Mouse (Mus musculus) megakaryocyte, embryonic 14.5 days (primary cell): ENCODE results near the gene Atp2b4. TPM values are rescaled to one million over a fixed set of nuclear protein-coding genes. Genes with fewer than 3 reads are reported as not detected.
A peak's percentile ranks its signal among the peaks of the same experiment; 100 is the strongest.

ENCODE experiments used
- H3K27me3 ChIP-seq: replicated peaks from 2 replicates; pipeline ENCODE3; 2012; ENCODE audit warnings: inconsistent platforms
- H3K36me3 ChIP-seq: replicated peaks from 2 replicates; pipeline ENCODE3; 2012; ENCODE audit warnings: low read length, inconsistent platforms, mixed read lengths
- H3K4me1 ChIP-seq: 2 replicates; pipeline ENCODE4 v1.6.1; 2012; ENCODE audit warnings: inconsistent platforms
- H3K4me3 ChIP-seq: replicated peaks from 2 replicates; pipeline ENCODE3; 2012; ENCODE audit warnings: moderate library complexity, mild to moderate bottlenecking, inconsistent platforms
- H3K9me3 ChIP-seq: 2 replicates; pipeline ENCODE4 v1.6.1; 2012; ENCODE audit warnings: inconsistent platforms
- FLI1 ChIP-seq: IDR thresholded peaks from 2 replicates; pipeline ENCODE4 v1.6.1; 2012; ENCODE audit warnings: low read length, inconsistent platforms, mixed read lengths
- GATA1 ChIP-seq: IDR thresholded peaks from 3 replicates; pipeline ENCODE4 v1.6.1; 2012; ENCODE audit warnings: mixed read lengths, low read length, inconsistent platforms, borderline replicate concordance
- polyA plus RNA-seq: library from polyadenylated mRNA; stranded (reverse); fragments of >175 nt; gene quantifications from 2 replicates; pipeline ENCODE4 v1.2.3, GENCODE M21; 2012; ENCODE audit warnings: low replicate concordance; ENCODE audit not compliant: insufficient read depth

Atp2b4 gene
- polyA plus RNA-seq, 1 experiment: 3.9 TPM

- Histone ChIP-seq H3K27me3 (no peaks in the 10 kb centered on the region), H3K9me3 (no peaks in the 10 kb centered on the region), H3K4me3 (no peak overlapping the region), H3K36me3 (peaks cover 6% of the 10 kb centered on the region), H3K4me1 (peaks cover 25% of the 10 kb centered on the region)
- TF ChIP-seq FLI1 (no peak), GATA1 (no peak)
These were observed 136.5 kb downstream of the Atp2b4 start for GRCm38 (mm10) chr1:133664203-133664970.

GRCm38 (mm10) chr1:133663427-133663826 lies 137.4 kb downstream of the Atp2b4 start:
- Histone ChIP-seq H3K36me3 (peaks cover 16% of the 10 kb centered on the region), H3K4me3 (no peak overlapping the region), H3K27me3 (no peaks in the 10 kb centered on the region), H3K4me1 (peaks cover 34% of the 10 kb centered on the region), H3K9me3 (no peaks in the 10 kb centered on the region)
- TF ChIP-seq GATA1 (no peak), FLI1 (no peak)

- Histone ChIP-seq H3K4me3 (no peak overlapping the region), H3K4me1 (peaks cover 39% of the 10 kb centered on the region), H3K27me3 (no peaks in the 10 kb centered on the region), H3K9me3 (no peaks in the 10 kb centered on the region), H3K36me3 (peaks cover 20% of the 10 kb centered on the region)
- TF ChIP-seq GATA1: no peak
- no peak for TF ChIP-seq FLI1
These were observed 137.9 kb downstream of the Atp2b4 start for GRCm38 (mm10) chr1:133662941-133663340.

DNA sequence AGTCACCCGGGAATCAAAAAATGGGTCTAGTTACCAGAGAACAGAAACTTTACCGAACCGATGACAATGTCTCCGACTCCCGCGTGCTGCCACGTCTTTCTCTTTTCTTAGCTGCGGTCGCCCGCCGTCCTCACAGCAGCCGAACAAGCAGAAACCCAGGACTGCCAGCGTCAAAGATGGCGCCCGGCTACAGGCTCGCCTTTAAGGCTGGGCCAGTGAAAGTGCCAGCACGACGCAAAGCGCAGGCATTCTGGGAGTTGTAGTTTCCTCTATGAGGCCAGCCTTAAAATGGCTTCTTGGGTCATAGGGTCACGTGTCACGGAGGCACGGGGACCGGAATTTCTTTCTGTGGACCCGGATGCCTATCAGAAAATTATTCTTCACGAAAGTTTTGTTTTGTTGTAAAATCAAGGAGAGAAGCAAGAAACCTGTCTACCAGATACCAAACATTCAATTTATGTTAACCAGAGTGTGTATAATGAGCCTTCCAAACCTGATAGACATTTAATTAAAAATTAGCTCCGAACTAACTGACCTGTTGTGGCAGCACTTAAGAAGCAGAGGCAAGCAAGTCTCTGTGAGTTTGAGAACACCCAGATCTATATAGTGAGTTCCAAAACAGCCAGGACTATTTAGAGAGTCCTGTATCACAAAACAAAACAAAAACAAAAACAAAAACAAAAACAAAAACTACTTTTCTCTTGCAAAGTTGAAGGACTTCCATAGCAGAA lies 139.5 kb downstream of the Atp2b4 start, which contains the start of gene Gm38394:
Gene Gm38394 (minus strand): TSS at position 116 of the 731 bp plus-strand sequence.
- Histone ChIP-seq H3K27me3 (no peaks in the 10 kb centered on the region), H3K9me3 (no peaks in the 10 kb centered on the region), H3K36me3 (peaks cover 36% of the 10 kb centered on the region), H3K4me1 (peaks cover 55% of the 10 kb centered on the region), H3K4me3 (peak within 1 kb of the TSS; percentile 94)
- TF ChIP-seq FLI1 (no peak), GATA1 (no peak)

- Histone ChIP-seq H3K4me1 (peaks cover 59% of the 10 kb centered on the region), H3K27me3 (no peaks in the 10 kb centered on the region), H3K4me3 (peak within 1 kb of the TSS; percentile 94), H3K9me3 (no peaks in the 10 kb centered on the region), H3K36me3 (peaks cover 38% of the 10 kb centered on the region)
- no peak for TF ChIP-seq FLI1
- TF ChIP-seq GATA1: no peak
These were observed 140.2 kb downstream of the Atp2b4 start, which contains the start of gene Zbed6 for GRCm38 (mm10) chr1:133660466-133661202. Gene Zbed6 (minus strand): TSS chr1:133660885.

- no peak for TF ChIP-seq FLI1
- TF ChIP-seq GATA1: no peak
- Histone ChIP-seq H3K27me3 (no peaks in the 10 kb centered on the region), H3K4me3 (no peak overlapping the region), H3K36me3 (peaks cover 48% of the 10 kb centered on the region), H3K9me3 (no peaks in the 10 kb centered on the region), H3K4me1 (peaks cover 64% of the 10 kb centered on the region)
These were observed 142.0 kb downstream of the Atp2b4 start for GRCm38 (mm10) chr1:133658878-133659277.

GRCm38 (mm10) chr1:133656811-133657210 lies 144.0 kb downstream of the Atp2b4 start:
- no peaks in the 10 kb centered on the region for H3K9me3 ChIP-seq
- TF ChIP-seq GATA1: no peak
- TF ChIP-seq FLI1: no peak
- H3K4me1 ChIP-seq: peaks cover 68% of the 10 kb centered on the region
- no peak overlapping the region for H3K4me3 ChIP-seq
- peaks cover 66% of the 10 kb centered on the region for H3K36me3 ChIP-seq
- H3K27me3 ChIP-seq: no peaks in the 10 kb centered on the region

DNA sequence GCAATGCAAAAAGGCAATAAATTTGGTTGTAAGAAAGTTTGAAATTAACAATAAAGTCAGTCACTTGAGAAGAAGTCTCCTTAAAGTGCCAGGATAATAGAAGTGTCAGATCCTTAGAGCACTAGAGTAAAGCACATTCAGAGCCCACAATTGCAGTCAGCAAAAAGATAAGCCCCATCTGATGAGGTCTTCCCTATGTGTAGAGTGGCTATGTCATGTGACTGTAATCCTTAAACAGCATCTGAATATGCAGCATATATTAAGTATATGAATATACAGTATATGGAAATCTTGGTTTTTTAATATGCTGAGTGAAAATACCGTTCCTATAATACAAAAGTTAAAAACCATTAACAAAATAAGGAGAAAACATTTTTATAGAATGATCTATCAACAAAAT lies 147.8 kb downstream of the Atp2b4 start:
- peaks cover 59% of the 10 kb centered on the region for H3K4me1 ChIP-seq

GRCm38 (mm10) chr1:133650288-133651055 lies 150.4 kb downstream of the Atp2b4 start:
- no peak for TF ChIP-seq GATA1
- TF ChIP-seq FLI1: no peak
- H3K4me3 ChIP-seq: no peak overlapping the region
- no peaks in the 10 kb centered on the region for H3K27me3 ChIP-seq
- peaks cover 80% of the 10 kb centered on the region for H3K36me3 ChIP-seq
- peaks cover 39% of the 10 kb centered on the region for H3K4me1 ChIP-seq
- H3K9me3 ChIP-seq: no peaks in the 10 kb centered on the region

More for the DNA sequence above, 147.8 kb downstream of the Atp2b4 start:
- H3K9me3 ChIP-seq: no peaks in the 10 kb centered on the region
- H3K4me3 ChIP-seq: no peak overlapping the region
- H3K36me3 ChIP-seq: peaks cover 73% of the 10 kb centered on the region
- no peaks in the 10 kb centered on the region for H3K27me3 ChIP-seq
- TF ChIP-seq GATA1 (no peak), FLI1 (no peak)

Other genes with a start within 250 kb of the Atp2b4 start
- 14.8 TPM in 1 of 2 replicates, not detected in the other for gene Snrpe, start 190.8 kb downstream of the Atp2b4 start, polyA plus RNA-seq
- not detected in 2 replicates for gene Zbed6, start 140.2 kb downstream of the Atp2b4 start, polyA plus RNA-seq
- 0.46 and 1.00 TPM in 2 replicates for gene Gm38394, start 139.7 kb downstream of the Atp2b4 start, polyA plus RNA-seq
- gene Lax1, start 110.9 kb downstream of the Atp2b4 start, polyA plus RNA-seq: 0.47 TPM in 1 of 2 replicates, not detected in the other
- not detected in 2 replicates for gene Optc, start 107.0 kb upstream of the Atp2b4 start, polyA plus RNA-seq
- gene Prelp, start 120.4 kb upstream of the Atp2b4 start, polyA plus RNA-seq: not detected in 2 replicates
- gene Fmod, start 236.2 kb upstream of the Atp2b4 start, polyA plus RNA-seq: not detected in 2 replicates